Comparison of ENCODE assay signal across 16 mouse cellular contexts in genomic region chr9:107470427-107470826, GRCm38 (mm10).
DNase-seq lines count a peak whose midpoint lies in the region; ATAC-seq and TF ChIP-seq lines count a peak whose summit lies in the region.
"Had no signal": no experiment of that assay in that cellular context is flagged by ENCODE, and none has a peak within 500 bp of the region (broad histone marks: within the 10 kb centered on the region; RNA-seq: fewer than 3 reads in every experiment).

No protein-coding gene starts in this region.

- H3K4me2 ChIP-seq in forebrain, postnatal 0 days (ENCODE audit: low read depth): no peak overlapping the region
- no peak overlapping the region for H3K4me2 ChIP-seq in midbrain, postnatal 0 days (ENCODE audit: low read depth, low read length, poor library complexity, severe bottlenecking)
- H3K4me2 ChIP-seq: embryonic facial prominence, embryonic 15.5 days had no signal

- 75% methylated on average over 15 of the region's 15 CpGs for WGBS in heart, embryonic 10.5 days
- 76% methylated on average over 15 of the region's 15 CpGs for WGBS in heart, adult 2 months
- 14% methylated on average over 15 of the region's 15 CpGs for WGBS in forebrain, postnatal 0 days
- WGBS in midbrain, postnatal 0 days: 49% methylated on average over 15 of the region's 15 CpGs

- H3K9ac ChIP-seq in heart, adult 2 months (ENCODE audit: low read depth, low read length): no peak overlapping the region
- H3K9ac ChIP-seq in forebrain, postnatal 0 days: no peak overlapping the region
- H3K9ac ChIP-seq in midbrain, postnatal 0 days (replicated peaks; ENCODE audit: low read length, poor library complexity, severe bottlenecking): 0 out of 2 replicates have a peak overlapping the region, but pooled peaks have one; percentile 14
- H3K9ac ChIP-seq: embryonic facial prominence, embryonic 15.5 days had no signal

- intact Hi-C loops in heart, adult 2 months (cut with DNase I): no loop called here

- peaks cover 39% of the 10 kb centered on the region for H3K4me1 ChIP-seq in heart, embryonic 10.5 days
- no peaks in the 10 kb centered on the region for H3K4me1 ChIP-seq in heart, adult 2 months (ENCODE audit: control insufficient read depth, insufficient read depth, low read length)
- peaks cover 7% of the 10 kb centered on the region; the same call in 1 of the 2 replicates for H3K4me1 ChIP-seq in forebrain, postnatal 0 days (ENCODE audit: insufficient read depth)
- H3K4me1 ChIP-seq in midbrain, postnatal 0 days (ENCODE audit: insufficient read depth, low read length): no peaks in the 10 kb centered on the region

- no peak for TF ChIP-seq POLR2A in heart, adult 2 months (IDR thresholded peaks at IDR 0.05; ENCODE audit: insufficient read depth, low read depth, low read length)

- no peaks in the 10 kb centered on the region for H3K9me3 ChIP-seq in heart, embryonic 10.5 days
- H3K9me3 ChIP-seq in forebrain, postnatal 0 days (ENCODE audit: low read length): no peaks in the 10 kb centered on the region
- H3K9me3 ChIP-seq in midbrain, postnatal 0 days (ENCODE audit: low read length): no peaks in the 10 kb centered on the region
- H3K9me3 ChIP-seq: embryonic facial prominence, embryonic 15.5 days had no signal

- H3K79me2 ChIP-seq in heart, adult 2 months (replicated peaks; ENCODE audit: control insufficient read depth, insufficient read depth, low read length): no peaks in the 10 kb centered on the region

- H3K36me3 ChIP-seq in heart, embryonic 10.5 days: no peaks in the 10 kb centered on the region
- no peaks in the 10 kb centered on the region for H3K36me3 ChIP-seq in heart, adult 2 months (ENCODE audit: control insufficient read depth, insufficient read depth, low read length)
- H3K36me3 ChIP-seq in forebrain, postnatal 0 days (ENCODE audit: insufficient read depth): no peaks in the 10 kb centered on the region
- H3K36me3 ChIP-seq in midbrain, postnatal 0 days (ENCODE audit: insufficient read depth, low read length): no peaks in the 10 kb centered on the region
- H3K36me3 ChIP-seq: embryonic facial prominence, embryonic 15.5 days had no signal

- peak; percentile 45; the same call in 1 of the 2 replicates for ATAC-seq in forebrain, postnatal 0 days
- ATAC-seq in midbrain, postnatal 0 days (ENCODE audit: low FRiP score): no peak
- ATAC-seq: inflammation-experienced regulatory T-cells, adult 6 months had no signal

- DNase-seq in heart, embryonic 10.5 days (ENCODE audit: low spot score): no peak
- DNase-seq in heart, adult 2 months: no peak
- peak; percentile 42 to 54 for DNase-seq in right cerebral cortex, postnatal 10 days (ENCODE audit: low spot score in 2 of 2)
- DNase-seq in right cerebral cortex, adult 2 months (ENCODE audit: low spot score in 2 of 2): no peak
- peak; percentile 42 for DNase-seq in forebrain, postnatal 0 days
- no peak for DNase-seq in midbrain, postnatal 0 days (ENCODE audit: low spot score)
- DNase-seq in adrenal gland, postnatal 4 days (ENCODE audit: low spot score in 2 of 2): no peak
- DNase-seq in left cerebral cortex, adult 9 months (ENCODE audit: low spot score in 2 of 2): no peak
- DNase-seq: adrenal gland, postnatal 14 days; cerebellum, postnatal 36 days; heart, postnatal 10 days; layer of hippocampus, adult 9-11 months; thymus, postnatal 4 days had no signal

- no peak overlapping the region for H3K4me3 ChIP-seq in heart, embryonic 10.5 days
- no peak overlapping the region for H3K4me3 ChIP-seq in heart, adult 2 months
- H3K4me3 ChIP-seq in forebrain, postnatal 0 days (ENCODE audit: low read depth, low read length): no peak overlapping the region
- no peak overlapping the region for H3K4me3 ChIP-seq in midbrain, postnatal 0 days (ENCODE audit: low read depth, low read length)
- H3K4me3 ChIP-seq: embryonic facial prominence, embryonic 15.5 days had no signal

- H3K27me3 ChIP-seq in heart, embryonic 10.5 days (ENCODE audit: insufficient read depth, poor library complexity, severe bottlenecking): peaks cover 8% of the 10 kb centered on the region
- H3K27me3 ChIP-seq in heart, adult 2 months (ENCODE audit: control insufficient read depth, insufficient read depth, low read length): no peaks in the 10 kb centered on the region
- H3K27me3 ChIP-seq in forebrain, postnatal 0 days (ENCODE audit: insufficient read depth, low read length): peaks cover under 1% of the 10 kb centered on the region; the same call in 1 of the 2 replicates
- no peaks in the 10 kb centered on the region for H3K27me3 ChIP-seq in midbrain, postnatal 0 days (ENCODE audit: insufficient read depth, low read length)
- H3K27me3 ChIP-seq: embryonic facial prominence, embryonic 15.5 days had no signal

- no peak for TF ChIP-seq EP300 in heart, adult 2 months (IDR thresholded peaks at IDR 0.05; ENCODE audit: insufficient read depth, low read depth, low read length)

- no peak for TF ChIP-seq CTCF in heart, adult 2 months (IDR thresholded peaks at IDR 0.05)
- TF ChIP-seq CTCF in forebrain, postnatal 0 days (IDR thresholded peaks at IDR 0.05; ENCODE audit: low read depth): no peak
- no peak for TF ChIP-seq CTCF in midbrain, postnatal 0 days (IDR thresholded peaks at IDR 0.05)

- H3K27ac ChIP-seq in heart, embryonic 10.5 days: peak overlapping the region; percentile 57; the same call in 1 of the 2 replicates
- no peak overlapping the region for H3K27ac ChIP-seq in heart, adult 2 months
- no peak overlapping the region for H3K27ac ChIP-seq in forebrain, postnatal 0 days (ENCODE audit: low read depth, low read length)
- no peak overlapping the region for H3K27ac ChIP-seq in midbrain, postnatal 0 days (ENCODE audit: low read depth, low read length)
- H3K27ac ChIP-seq: embryonic facial prominence, embryonic 15.5 days; macrophage had no signal

Comparison
In these comparisons a context has a peak if more than half of its experiments do, and no peak if none do; other contexts are left out.
1. DNase-seq: peak in right cerebral cortex, postnatal 10 days (2 of 2) and forebrain, postnatal 0 days (single experiment); none in heart, embryonic 10.5 days (single experiment), heart, adult 2 months (0 of 2), right cerebral cortex, adult 2 months (0 of 2), midbrain, postnatal 0 days (single experiment), adrenal gland, postnatal 4 days (0 of 2) and left cerebral cortex, adult 9 months (0 of 2).